Mouse (Mus musculus): ENCODE results near the gene Zfp217.

Gene Zfp217

GRCm38 (mm10) chr2:170094871-170095270, 53.0 kb downstream of the Zfp217 start:
- no peak for DNase-seq (ENCODE audit: low spot score)

- no peak for DNase-seq (ENCODE audit: low spot score)
These were observed 53.7 kb downstream of the Zfp217 start for GRCm38 (mm10) chr2:170094220-170094619.

- no peak for DNase-seq (ENCODE audit: low spot score)
These were observed 56.1 kb downstream of the Zfp217 start for GRCm38 (mm10) chr2:170091563-170092443.

GRCm38 (mm10) chr2:170078442-170079017, 69.4 kb downstream of the Zfp217 start:
- no peak for DNase-seq (ENCODE audit: low spot score)

- DNase-seq (ENCODE audit: low spot score) = no peak
These were observed 69.9 kb downstream of the Zfp217 start for GRCm38 (mm10) chr2:170078041-170078440.

- no peak for DNase-seq (ENCODE audit: low spot score)
These were observed 70.9 kb downstream of the Zfp217 start for GRCm38 (mm10) chr2:170076941-170077490.

- DNase-seq (ENCODE audit: low spot score) = no peak
These were observed 77.2 kb downstream of the Zfp217 start for GRCm38 (mm10) chr2:170070641-170071241.

- DNase-seq (ENCODE audit: low spot score) = no peak
These were observed 77.9 kb downstream of the Zfp217 start for GRCm38 (mm10) chr2:170069976-170070375.

- no peak for DNase-seq (ENCODE audit: low spot score)
These were observed 85.5 kb downstream of the Zfp217 start for GRCm38 (mm10) chr2:170062378-170062777.

- no peak for DNase-seq (ENCODE audit: low spot score)
These were observed 87.8 kb downstream of the Zfp217 start for GRCm38 (mm10) chr2:170060066-170060465.

GRCm38 (mm10) chr2:170058774-170059173, 89.1 kb downstream of the Zfp217 start:
- no peak for DNase-seq (ENCODE audit: low spot score)

Data from layer of hippocampus, adult 9-10 months (tissue).